Mouse (Mus musculus) midbrain, embryonic 14.5 days (tissue): ENCODE data around the gene Ttpal. TPM values are rescaled to one million over a fixed set of nuclear protein-coding genes. Genes with fewer than 3 reads are reported as not detected.
"Not testable (repeated sequence)": the region's sequence is repeated elsewhere in the genome, so short reads cannot be mapped to it uniquely, and the experiment has no call there.

ENCODE experiments used
- ATAC-seq: fragments of 200-750 bp; cut with Nextera tagmentation; 2 replicates; pipeline ENCODE4 v1.8.0; 2017; ENCODE audit warnings: moderate number of reproducible peaks, moderate library complexity; ENCODE audit not compliant: low FRiP score, low TSS enrichment
- DNase-seq: peaks from one replicate; pipeline ENCODE4 v3.0.0-alpha.2; 2015
- H3K27ac ChIP-seq: fragments of 300-500 bp; sonication (generic); replicated peaks from 2 replicates; pipeline ENCODE4 v1.5.1; 2014; ENCODE audit warnings: mild to moderate bottlenecking, low read depth, low read length, moderate library complexity
- H3K27me3 ChIP-seq: fragments of 300-500 bp; sonication (generic); 2 replicates; pipeline ENCODE4 v1.6.1; 2014; ENCODE audit warnings: low read length, control low read depth, mixed read lengths; ENCODE audit not compliant: control insufficient read depth, insufficient read depth
- H3K36me3 ChIP-seq: fragments of 300-500 bp; sonication (generic); 2 replicates; pipeline ENCODE4 v1.6.1; 2014; ENCODE audit warnings: low read length, control low read depth; ENCODE audit not compliant: control insufficient read depth, insufficient read depth
- H3K4me1 ChIP-seq: fragments of 300-500 bp; sonication (generic); 2 replicates; pipeline ENCODE4 v1.6.1; 2014; ENCODE audit warnings: mild to moderate bottlenecking, antibody characterized with exemption, low read length, control low read depth; ENCODE audit not compliant: control insufficient read depth, insufficient read depth
- H3K4me2 ChIP-seq: fragments of 300-500 bp; sonication (generic); 2 replicates; pipeline ENCODE4 v1.6.1; 2014; ENCODE audit warnings: mild to moderate bottlenecking, low read length, moderate library complexity
- H3K4me3 ChIP-seq: fragments of 300-500 bp; sonication (generic); replicated peaks from 2 replicates; pipeline ENCODE4 v1.5.1; 2014; ENCODE audit warnings: low read depth, low read length
- H3K9ac ChIP-seq: fragments of 300-500 bp; sonication (generic); replicated peaks from 2 replicates; pipeline ENCODE4 v1.6.1; 2014; ENCODE audit warnings: mild to moderate bottlenecking, low read length, moderate library complexity
- H3K9me3 ChIP-seq: fragments of 300-500 bp; sonication (generic); 2 replicates; pipeline ENCODE4 v1.6.1; 2016; ENCODE audit warnings: low read length, control low read depth, mixed read lengths; ENCODE audit not compliant: control insufficient read depth
- WGBS: fragments of 180-500 bp; shearing (Covaris S2); extraction: QIAGEN DNeasy Blood & Tissue Kit; methylation state at CpG from one replicate; pipeline ENCODE4 v1.1.7; 2014; 5-methylcytosine and 5-hydroxymethylcytosine counted together
- polyA plus RNA-seq: library from polyadenylated mRNA; unstranded; fragments of >200 nt; fragmentation: Nextera tagmentation; extraction: Ambion mirVana; gene quantifications from 2 replicates; pipeline ENCODE4 v1.2.1, GENCODE M21; 2014

Ttpal gene
- polyA plus RNA-seq, 1 experiment from 2014 or later: 60.6 TPM

- not testable (repeated sequence) for H3K27me3 ChIP-seq, DNase-seq
- WGBS: 90% methylated on average over 3 of the region's 3 CpGs
Measured at GRCm38 (mm10) chr2:163621401-163621800, 19.3 kb downstream of the Ttpal start.

DNA sequence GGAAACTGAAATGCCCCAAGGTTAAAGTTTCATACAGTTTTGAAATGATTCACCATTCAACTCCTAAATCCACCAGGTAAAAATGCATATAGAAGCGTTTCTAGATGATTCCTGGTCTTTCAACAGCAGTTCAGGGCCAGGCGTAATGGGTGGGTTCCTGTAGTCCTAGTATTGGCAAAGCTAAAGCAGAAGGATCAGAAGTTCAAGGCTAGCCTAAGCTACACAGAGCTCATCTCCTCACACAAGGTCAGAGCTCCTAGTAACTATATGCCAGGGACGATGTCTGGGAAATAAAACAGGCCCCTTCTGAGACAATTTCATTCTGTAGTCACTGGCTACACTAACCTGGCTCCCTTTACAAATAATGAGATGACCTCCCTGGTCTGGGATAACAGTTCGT lies 29.1 kb downstream of the Ttpal start:
- DNase-seq (no peak), ATAC-seq (no peak)
- Histone ChIP-seq H3K4me1 (no peaks in the 10 kb centered on the region), H3K9ac (no peak overlapping the region), H3K27ac (no peak overlapping the region), H3K4me2 (no peak overlapping the region), H3K36me3 (peaks cover 79% of the 10 kb centered on the region), H3K27me3 (no peaks in the 10 kb centered on the region), H3K9me3 (no peaks in the 10 kb centered on the region), H3K4me3 (no peak overlapping the region)
- WGBS: 97% methylated on average over 4 of the region's 4 CpGs

More at GRCm38 (mm10) chr2:163621401-163621800, 19.3 kb downstream of the Ttpal start:
- not testable (repeated sequence) for H3K4me1 ChIP-seq, ATAC-seq, H3K9ac ChIP-seq, H3K4me2 ChIP-seq, H3K9me3 ChIP-seq, H3K4me3 ChIP-seq, H3K27ac ChIP-seq
- H3K36me3 ChIP-seq: peaks cover 90% of the 10 kb centered on the region

DNA sequence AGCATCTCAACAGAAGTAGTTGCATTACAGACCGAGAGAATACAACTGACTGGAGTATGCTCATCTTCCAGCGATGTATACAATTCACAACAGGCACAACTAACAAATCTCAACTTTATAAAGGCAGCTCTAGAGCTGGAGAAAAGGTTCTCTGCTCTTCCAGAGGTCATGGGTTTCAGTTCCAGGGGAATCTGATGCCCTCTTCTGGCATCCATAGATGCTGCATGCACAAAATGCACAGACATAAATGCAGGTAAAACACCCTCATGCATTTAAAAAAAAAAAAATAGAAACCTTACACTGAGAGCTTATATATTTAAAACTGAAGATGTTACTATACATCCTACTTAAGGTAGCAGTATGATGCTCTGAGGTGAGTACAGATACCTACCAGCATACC lies 29.6 kb downstream of the Ttpal start:
- DNase-seq (no peak), ATAC-seq (no peak)
- no peak overlapping the region for H3K9ac ChIP-seq
- no peak overlapping the region for H3K4me2 ChIP-seq
- no peaks in the 10 kb centered on the region for H3K9me3 ChIP-seq
- WGBS: 95% methylated on average over 2 of the region's 2 CpGs
- no peaks in the 10 kb centered on the region for H3K27me3 ChIP-seq
- H3K27ac ChIP-seq: no peak overlapping the region
- H3K4me1 ChIP-seq: no peaks in the 10 kb centered on the region
- H3K4me3 ChIP-seq: no peak overlapping the region
- H3K36me3 ChIP-seq: peaks cover 76% of the 10 kb centered on the region

- no peak for ATAC-seq
- no peak for DNase-seq
- Histone ChIP-seq H3K4me1 (peaks cover 2% of the 10 kb centered on the region; the same call in 1 of the 2 replicates), H3K27me3 (no peaks in the 10 kb centered on the region), H3K9ac (no peak overlapping the region), H3K36me3 (peaks cover 57% of the 10 kb centered on the region), H3K4me2 (no peak overlapping the region), H3K4me3 (no peak overlapping the region), H3K9me3 (no peaks in the 10 kb centered on the region), H3K27ac (no peak overlapping the region)
- whole genome bisulfite sequencing: 95% methylated on average over 2 of the region's 2 CpGs
Measured at GRCm38 (mm10) chr2:163634211-163634610, 32.1 kb downstream of the Ttpal start.

DNA sequence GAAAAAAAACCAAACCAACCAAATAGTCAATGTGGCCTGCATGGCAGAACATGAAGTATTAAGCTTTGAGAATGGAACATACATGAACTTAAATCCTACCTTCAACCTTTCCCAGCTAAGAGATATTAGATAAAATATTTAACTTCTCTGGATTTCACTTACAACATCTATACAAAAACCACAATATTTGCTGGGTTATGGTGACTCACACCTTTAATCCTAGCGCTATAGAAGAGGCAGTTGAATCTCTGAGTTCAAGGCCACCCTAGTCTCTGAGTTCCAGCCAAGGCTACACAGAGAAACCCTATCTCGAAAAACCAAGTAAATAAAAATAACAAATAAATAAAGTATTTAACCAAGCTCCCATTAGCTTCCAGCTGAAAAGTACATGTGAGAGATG lies 33.9 kb downstream of the Ttpal start:
- peaks cover 4% of the 10 kb centered on the region; the same call in 1 of the 2 replicates for H3K4me1 ChIP-seq
- no peak overlapping the region for H3K4me2 ChIP-seq
- peaks cover 42% of the 10 kb centered on the region for H3K36me3 ChIP-seq
- ATAC-seq (no peak), DNase-seq (no peak)
- no peak overlapping the region for H3K9ac ChIP-seq
- no peaks in the 10 kb centered on the region for H3K27me3 ChIP-seq
- 94% methylated on average over 2 of the region's 2 CpGs for WGBS
- no peak overlapping the region for H3K4me3 ChIP-seq
- no peaks in the 10 kb centered on the region for H3K9me3 ChIP-seq
- no peak overlapping the region for H3K27ac ChIP-seq

- no peak for ATAC-seq
- DNase-seq: no peak
- Histone ChIP-seq H3K4me1 (peaks cover 9% of the 10 kb centered on the region), H3K27me3 (no peaks in the 10 kb centered on the region), H3K27ac (no peak overlapping the region), H3K4me3 (no peak overlapping the region), H3K4me2 (no peak overlapping the region), H3K36me3 (peaks cover 26% of the 10 kb centered on the region), H3K9ac (no peak overlapping the region), H3K9me3 (no peaks in the 10 kb centered on the region)
- 82% methylated on average over 5 of the region's 5 CpGs for WGBS
Measured at GRCm38 (mm10) chr2:163637655-163638266, 35.6 kb downstream of the Ttpal start.

GRCm38 (mm10) chr2:163640493-163640892 lies 38.4 kb downstream of the Ttpal start:
- 83% methylated on average over 3 of the region's 3 CpGs for WGBS
- no peak overlapping the region for H3K4me2 ChIP-seq
- no peak for DNase-seq
- no peak for ATAC-seq
- no peak overlapping the region for H3K9ac ChIP-seq
- H3K27me3 ChIP-seq: no peaks in the 10 kb centered on the region
- peaks cover 10% of the 10 kb centered on the region; the same call in 1 of the 2 replicates for H3K36me3 ChIP-seq
- H3K4me1 ChIP-seq: peaks cover 19% of the 10 kb centered on the region
- H3K27ac ChIP-seq: no peak overlapping the region
- H3K9me3 ChIP-seq: no peaks in the 10 kb centered on the region
- no peak overlapping the region for H3K4me3 ChIP-seq

DNA sequence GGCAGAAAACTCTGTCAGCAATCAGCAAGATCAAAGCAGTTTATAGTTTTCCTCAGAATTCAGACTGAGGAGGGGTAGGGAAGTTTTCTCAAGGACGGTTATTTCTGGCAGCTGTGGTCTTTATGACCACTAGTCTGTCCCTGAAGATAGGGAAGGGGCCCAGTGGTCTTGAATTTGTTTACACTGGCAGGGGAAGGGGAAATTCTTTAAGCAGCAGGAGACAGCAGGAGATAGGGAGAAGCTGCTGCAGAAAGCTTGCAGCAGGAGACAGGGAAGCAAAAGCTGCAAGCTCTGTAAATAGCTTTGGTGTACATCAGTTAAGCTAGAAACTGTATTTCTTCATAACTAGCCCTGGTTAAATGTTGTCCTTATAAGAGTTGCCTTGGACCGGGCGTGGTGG lies 39.6 kb downstream of the Ttpal start:
- WGBS: 90% methylated on average over 3 of the region's 3 CpGs
- H3K4me1 ChIP-seq: peaks cover 19% of the 10 kb centered on the region

More for the DNA sequence above, 39.6 kb downstream of the Ttpal start:
- DNase-seq: no peak
- Histone ChIP-seq H3K9ac (no peak overlapping the region), H3K9me3 (no peaks in the 10 kb centered on the region), H3K4me3 (no peak overlapping the region), H3K36me3 (peaks cover 4% of the 10 kb centered on the region; the same call in 1 of the 2 replicates), H3K4me2 (no peak overlapping the region), H3K27me3 (no peaks in the 10 kb centered on the region), H3K27ac (no peak overlapping the region)
- ATAC-seq: no peak
